Mouse (Mus musculus) cerebellum, postnatal 25 days (tissue): ENCODE results near the gene Nat8f6.
"Not testable (repeated sequence)": the region's sequence is repeated elsewhere in the genome, so short reads cannot be mapped to it uniquely, and the experiment has no call there.

Source experiments
- DNase-seq, 2 experiments: peaks; one replicate each; pipeline ENCODE4 v3.0.0; 2021; ENCODE audit warnings: mixed read lengths in 2 of 2

Gene Nat8f6

GRCm38 (mm10) chr6:85820837-85821236, at the start of gene Nat8f6, which contains the start of gene Nat8f5:
Nat8f6 (minus strand) TSS chr6:85820954.
Nat8f5 (minus strand) TSS chr6:85820972.
- no peak for DNase-seq

GRCm38 (mm10) chr6:85869006-85869405, 48.3 kb upstream of the Nat8f6 start, which contains the start of gene Nat8f2:
Nat8f2 (minus strand) TSS chr6:85869158.
- not testable (repeated sequence) for DNase-seq

- DNase-seq, result no peak
These were observed 47.3 kb upstream of the Nat8f6 start for GRCm38 (mm10) chr6:85867726-85868690.

- not testable (repeated sequence) for DNase-seq
These were observed 46.2 kb upstream of the Nat8f6 start for GRCm38 (mm10) chr6:85866995-85867394.

- not testable (repeated sequence) for DNase-seq
These were observed 45.4 kb upstream of the Nat8f6 start for GRCm38 (mm10) chr6:85866166-85866565.

GRCm38 (mm10) chr6:85864900-85865639, 44.3 kb upstream of the Nat8f6 start:
- DNase-seq, result peak in 1 of 2 experiments; percentile 7

GRCm38 (mm10) chr6:85863840-85864239, 43.1 kb upstream of the Nat8f6 start:
- no peak for DNase-seq

- DNase-seq, result no peak
These were observed 42.4 kb upstream of the Nat8f6 start for GRCm38 (mm10) chr6:85863136-85863535.

- no peak for DNase-seq
These were observed 41.8 kb upstream of the Nat8f6 start for GRCm38 (mm10) chr6:85862565-85862964.

GRCm38 (mm10) chr6:85861247-85861646, 40.5 kb upstream of the Nat8f6 start:
- no peak for DNase-seq

- peak; percentile 25 to 38 for DNase-seq
These were observed 35.5 kb upstream of the Nat8f6 start for GRCm38 (mm10) chr6:85856194-85856678.

GRCm38 (mm10) chr6:85853481-85853880, 32.7 kb upstream of the Nat8f6 start:
- DNase-seq, result no peak

GRCm38 (mm10) chr6:85851062-85851773, 30.5 kb upstream of the Nat8f6 start:
- DNase-seq, result no peak

- DNase-seq, result no peak
These were observed 28.5 kb upstream of the Nat8f6 start for GRCm38 (mm10) chr6:85849240-85849639.

- DNase-seq, result no peak
These were observed 27.4 kb upstream of the Nat8f6 start for GRCm38 (mm10) chr6:85848140-85848539.

- no peak for DNase-seq
These were observed 26.2 kb upstream of the Nat8f6 start for GRCm38 (mm10) chr6:85846921-85847320.

- DNase-seq, result not testable (repeated sequence)
These were observed 23.1 kb upstream of the Nat8f6 start for GRCm38 (mm10) chr6:85843677-85844458.

- DNase-seq, result no peak
These were observed 19.2 kb upstream of the Nat8f6 start for GRCm38 (mm10) chr6:85839982-85840381.

- no peak for DNase-seq
These were observed 17.9 kb upstream of the Nat8f6 start for GRCm38 (mm10) chr6:85838674-85839073.

GRCm38 (mm10) chr6:85837307-85837706, 16.6 kb upstream of the Nat8f6 start:
- peak in 1 of 2 experiments; percentile 32 for DNase-seq

GRCm38 (mm10) chr6:85836827-85837226, 16.1 kb upstream of the Nat8f6 start:
- peak; percentile 46 to 62 for DNase-seq

- DNase-seq, result not testable (repeated sequence)
These were observed 15.3 kb upstream of the Nat8f6 start for GRCm38 (mm10) chr6:85836098-85836497.
